Mouse (Mus musculus): ENCODE data around the gene Phc3. TPM values are rescaled to one million over a fixed set of nuclear protein-coding genes. Genes with fewer than 3 reads are reported as not detected.

Gene Phc3
- 4.4 and 4.8 TPM in 2 replicates for polyA plus RNA-seq (2015; fragmentation: Nextera tagmentation; extraction: Ambion mirVana)

DNA sequence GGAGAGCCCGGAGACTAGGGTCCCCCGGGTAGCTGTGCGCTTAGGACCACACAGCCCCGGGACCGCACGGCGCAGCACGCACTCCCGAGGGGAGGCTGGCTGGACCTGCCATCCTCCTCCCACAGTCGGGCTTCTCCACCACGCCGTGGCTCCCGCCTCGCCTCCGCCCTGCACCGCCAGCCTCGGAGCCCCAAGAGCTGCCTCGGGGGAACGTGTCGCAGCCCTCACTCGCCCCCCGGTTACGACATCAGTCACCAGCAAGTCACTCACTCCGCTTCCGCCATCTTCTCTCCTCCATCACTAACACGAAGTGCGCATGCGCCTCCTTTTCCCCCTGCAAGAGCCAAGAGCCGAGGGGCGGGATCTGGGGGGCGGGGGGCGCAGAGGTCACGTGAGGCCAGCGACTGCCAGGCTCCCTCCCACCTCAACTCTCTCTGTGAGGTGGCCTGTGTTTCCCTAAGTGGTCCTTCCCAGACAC is at the start of gene Phc3:
Phc3 (minus strand) TSS at position 312 of the 478 bp plus-strand sequence.
- Histone ChIP-seq H3K27me3 (replicated peaks; ENCODE audit: insufficient read depth, low read length) (no peaks in the 10 kb centered on the region), H3K9me3 (ENCODE audit: low read length) (no peaks in the 10 kb centered on the region), H3K27ac (ENCODE audit: low read length) (peak within 1 kb of the TSS; percentile 93), H3K4me1 (ENCODE audit: insufficient read depth, low read depth, low read length) (no peaks in the 10 kb centered on the region), H3K36me3 (ENCODE audit: insufficient read depth, low read length) (no peaks in the 10 kb centered on the region; the same call in 1 of the 2 replicates), H3K4me2 (replicated peaks; ENCODE audit: low read depth, low read length) (peak within 1 kb of the TSS; percentile 72), H3K9ac (replicated peaks; ENCODE audit: low read depth) (peak within 1 kb of the TSS; percentile 82), H3K4me3 (ENCODE audit: low read depth, low read length) (peak within 1 kb of the TSS; percentile 95)
- WGBS: 1% methylated on average over 29 of the region's 34 CpGs
- ATAC-seq (peak; percentile 86), DNase-seq (ENCODE audit: low spot score) (peak; percentile 96)
- TF ChIP-seq CTCF (IDR thresholded peaks at IDR 0.05) (no peak), EP300 (IDR thresholded peaks at IDR 0.05) (no peak)

DNA sequence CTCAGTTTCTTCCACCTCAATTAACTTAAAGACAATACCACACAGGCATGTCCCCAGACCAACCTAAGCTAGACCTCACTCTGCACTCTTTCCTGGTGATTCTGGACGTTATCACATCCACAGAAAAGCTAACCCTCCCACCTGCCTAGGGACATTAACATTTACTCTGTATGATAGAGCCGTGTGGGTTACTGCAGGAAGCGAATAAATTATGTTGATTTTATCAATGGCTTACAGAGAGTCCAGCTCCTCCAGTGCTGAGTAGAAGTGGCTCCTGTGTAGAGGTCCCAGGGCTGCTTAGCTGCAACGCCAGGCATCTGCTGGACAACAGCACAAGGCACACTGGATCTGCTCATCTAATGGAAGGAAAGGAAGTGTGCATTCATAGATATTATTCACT is 48.4 kb upstream of the Phc3 start:
- 54% methylated on average over 4 of the region's 4 CpGs for WGBS
- no peak for ATAC-seq
- no peaks in the 10 kb centered on the region for H3K36me3 ChIP-seq (ENCODE audit: insufficient read depth, low read length)
- H3K27ac ChIP-seq (ENCODE audit: low read length): no peak overlapping the region
- peaks cover 11% of the 10 kb centered on the region; the same call in 1 of the 2 replicates for H3K4me1 ChIP-seq (ENCODE audit: insufficient read depth, low read depth, low read length)
- H3K9me3 ChIP-seq (ENCODE audit: low read length): no peaks in the 10 kb centered on the region
- no peaks in the 10 kb centered on the region for H3K27me3 ChIP-seq (replicated peaks; ENCODE audit: insufficient read depth, low read length)
- no peak overlapping the region for H3K4me2 ChIP-seq (replicated peaks; ENCODE audit: low read depth, low read length)
- TF ChIP-seq EP300 (IDR thresholded peaks at IDR 0.05): no peak
- no peak for TF ChIP-seq CTCF (IDR thresholded peaks at IDR 0.05)
- no peak overlapping the region for H3K4me3 ChIP-seq (ENCODE audit: low read depth, low read length)
- no peak overlapping the region for H3K9ac ChIP-seq (replicated peaks; ENCODE audit: low read depth)
- DNase-seq (ENCODE audit: low spot score): no peak

DNA sequence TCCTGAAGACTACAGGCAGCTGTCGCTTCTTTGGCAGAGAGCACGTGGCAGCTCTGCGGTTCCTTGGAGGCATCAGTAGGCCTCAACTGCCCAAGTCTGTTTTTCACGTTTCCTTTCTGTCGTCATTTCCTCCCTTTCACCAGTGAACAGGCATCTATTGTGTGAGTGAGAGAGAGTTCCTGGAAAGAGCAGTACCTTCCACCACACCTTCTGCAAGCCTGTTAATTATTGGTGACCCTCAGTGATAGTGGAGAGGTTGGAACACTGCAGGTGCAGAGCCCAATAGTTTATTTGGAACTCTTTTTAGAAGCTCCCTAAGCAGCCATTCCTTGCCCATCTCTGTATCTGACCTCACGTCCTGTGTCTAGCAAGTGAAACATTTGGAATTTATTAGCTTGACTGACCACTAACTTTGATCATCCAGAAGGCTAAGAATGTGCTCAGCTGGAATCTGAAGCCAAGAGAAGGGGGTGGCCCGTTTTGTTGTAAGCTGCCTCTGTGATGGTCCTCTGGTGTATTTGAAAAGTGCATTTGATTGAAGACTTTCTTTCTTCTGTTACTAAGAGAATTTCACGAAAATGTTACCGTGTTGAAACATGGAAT is 47.5 kb upstream of the Phc3 start:
- no peaks in the 10 kb centered on the region for H3K36me3 ChIP-seq (ENCODE audit: insufficient read depth, low read length)
- H3K27me3 ChIP-seq (replicated peaks; ENCODE audit: insufficient read depth, low read length): no peaks in the 10 kb centered on the region
- WGBS: 21% methylated on average over 9 of the region's 9 CpGs
- ATAC-seq (0 out of 2 replicates have a peak, but pooled peaks have one; percentile 14), DNase-seq (ENCODE audit: low spot score) (no peak)
- peaks cover 11% of the 10 kb centered on the region; the same call in 1 of the 2 replicates for H3K4me1 ChIP-seq (ENCODE audit: insufficient read depth, low read depth, low read length)
- H3K4me3 ChIP-seq (ENCODE audit: low read depth, low read length): no peak overlapping the region
- H3K4me2 ChIP-seq (replicated peaks; ENCODE audit: low read depth, low read length): no peak overlapping the region
- TF ChIP-seq EP300 (IDR thresholded peaks at IDR 0.05) (no peak), CTCF (IDR thresholded peaks at IDR 0.05) (no peak)
- H3K9me3 ChIP-seq (ENCODE audit: low read length): no peaks in the 10 kb centered on the region
- peak overlapping the region; percentile 38; the same call in 1 of the 2 replicates for H3K27ac ChIP-seq (ENCODE audit: low read length)
- no peak overlapping the region for H3K9ac ChIP-seq (replicated peaks; ENCODE audit: low read depth)

DNA sequence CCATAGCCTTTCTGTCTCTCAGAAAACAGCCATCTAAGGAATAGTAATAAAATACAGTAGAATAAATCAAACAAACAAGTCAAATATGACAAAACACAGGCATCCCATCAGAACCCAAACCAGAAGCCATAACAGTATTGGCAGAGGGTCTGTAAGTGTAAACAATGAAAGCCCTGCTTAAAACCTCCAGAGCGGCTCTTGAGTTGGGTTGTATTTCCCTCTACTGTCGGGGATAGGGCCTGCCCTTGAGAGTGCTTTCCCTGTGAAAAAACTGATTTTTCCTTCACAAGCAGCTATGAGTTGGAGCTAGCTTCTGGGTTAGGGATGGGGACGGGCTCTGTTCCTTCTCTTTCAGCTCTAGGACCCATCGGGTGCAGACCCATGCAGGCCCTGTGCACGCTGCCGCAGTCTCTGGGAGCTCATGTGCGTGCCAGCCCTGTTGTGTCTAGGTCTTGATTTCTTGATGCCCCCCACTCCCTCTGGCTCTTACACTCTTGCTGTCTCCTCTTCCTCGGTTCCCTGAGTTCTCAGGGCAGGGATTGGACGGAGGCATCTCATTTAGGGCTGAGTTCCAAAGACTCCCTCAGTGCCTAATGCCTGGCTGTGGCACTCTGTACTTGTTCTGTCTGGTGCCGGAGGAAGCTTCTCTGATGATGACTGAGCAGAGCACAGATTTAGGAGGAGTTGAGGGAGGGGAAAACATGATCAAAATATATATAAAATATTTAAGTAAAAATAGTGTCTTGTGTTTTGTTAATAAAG is 46.6 kb upstream of the Phc3 start:
- no peak for TF ChIP-seq EP300 (IDR thresholded peaks at IDR 0.05)
- TF ChIP-seq CTCF (IDR thresholded peaks at IDR 0.05): peak; percentile 25
- 53% methylated on average over 10 of the region's 10 CpGs for WGBS
- DNase-seq (ENCODE audit: low spot score): peak; percentile 35
- peak overlapping the region; percentile 38; the same call in 1 of the 2 replicates for H3K27ac ChIP-seq (ENCODE audit: low read length)
- H3K27me3 ChIP-seq (replicated peaks; ENCODE audit: insufficient read depth, low read length): no peaks in the 10 kb centered on the region
- H3K36me3 ChIP-seq (ENCODE audit: insufficient read depth, low read length): no peaks in the 10 kb centered on the region
- ATAC-seq: no peak
- no peak overlapping the region for H3K4me2 ChIP-seq (replicated peaks; ENCODE audit: low read depth, low read length)
- H3K4me1 ChIP-seq (ENCODE audit: insufficient read depth, low read depth, low read length): peaks cover 11% of the 10 kb centered on the region; the same call in 1 of the 2 replicates
- H3K9ac ChIP-seq (replicated peaks; ENCODE audit: low read depth): no peak overlapping the region
- no peaks in the 10 kb centered on the region for H3K9me3 ChIP-seq (ENCODE audit: low read length)
- no peak overlapping the region for H3K4me3 ChIP-seq (ENCODE audit: low read depth, low read length)

DNA sequence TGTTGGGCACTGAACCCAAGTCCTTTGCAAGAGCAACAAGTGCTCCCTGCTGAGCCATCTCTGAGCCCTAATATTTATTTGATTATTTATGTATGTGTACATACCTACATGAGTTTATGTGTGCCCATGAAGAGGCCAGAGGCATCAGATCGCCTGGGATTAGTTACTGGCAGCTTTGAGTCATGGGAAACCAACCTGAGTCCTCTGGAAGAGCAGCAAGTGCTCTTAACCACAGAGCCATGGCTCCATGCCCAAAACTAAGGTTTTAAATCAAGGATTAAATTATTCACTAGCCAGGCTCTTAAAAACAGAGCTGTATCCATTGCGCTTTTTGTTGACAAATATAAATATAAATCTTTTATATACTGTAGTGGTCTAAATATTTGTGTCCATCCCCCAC is 45.2 kb upstream of the Phc3 start:
- DNase-seq (ENCODE audit: low spot score) (peak; percentile 36), ATAC-seq (peak; percentile 37; the same call in 1 of the 2 replicates)
- H3K9me3 ChIP-seq (ENCODE audit: low read length): no peaks in the 10 kb centered on the region
- TF ChIP-seq EP300 (IDR thresholded peaks at IDR 0.05) (no peak), CTCF (IDR thresholded peaks at IDR 0.05) (no peak)
- 60% methylated on average over 2 of the region's 2 CpGs for WGBS
- no peak overlapping the region for H3K4me3 ChIP-seq (ENCODE audit: low read depth, low read length)
- peaks cover 11% of the 10 kb centered on the region; the same call in 1 of the 2 replicates for H3K4me1 ChIP-seq (ENCODE audit: insufficient read depth, low read depth, low read length)
- no peaks in the 10 kb centered on the region for H3K36me3 ChIP-seq (ENCODE audit: insufficient read depth, low read length)
- H3K4me2 ChIP-seq (replicated peaks; ENCODE audit: low read depth, low read length): no peak overlapping the region
- no peak overlapping the region for H3K9ac ChIP-seq (replicated peaks; ENCODE audit: low read depth)
- no peak overlapping the region for H3K27ac ChIP-seq (ENCODE audit: low read length)
- no peaks in the 10 kb centered on the region for H3K27me3 ChIP-seq (replicated peaks; ENCODE audit: insufficient read depth, low read length)

All from lung, postnatal 0 days (tissue).